Mouse (Mus musculus) urinary bladder, postnatal 4 days (tissue): ENCODE measurements around the gene Ms4a7.
"Not testable (repeated sequence)": the region's sequence is repeated elsewhere in the genome, so short reads cannot be mapped to it uniquely, and the experiment has no call there.

Experiments
- DNase-seq, 2 experiments: peaks; one replicate each; pipeline ENCODE4 v3.0.0; 2021 to 2022; ENCODE audit warnings: low spot score in 2 of 2

Gene Ms4a7

DNA sequence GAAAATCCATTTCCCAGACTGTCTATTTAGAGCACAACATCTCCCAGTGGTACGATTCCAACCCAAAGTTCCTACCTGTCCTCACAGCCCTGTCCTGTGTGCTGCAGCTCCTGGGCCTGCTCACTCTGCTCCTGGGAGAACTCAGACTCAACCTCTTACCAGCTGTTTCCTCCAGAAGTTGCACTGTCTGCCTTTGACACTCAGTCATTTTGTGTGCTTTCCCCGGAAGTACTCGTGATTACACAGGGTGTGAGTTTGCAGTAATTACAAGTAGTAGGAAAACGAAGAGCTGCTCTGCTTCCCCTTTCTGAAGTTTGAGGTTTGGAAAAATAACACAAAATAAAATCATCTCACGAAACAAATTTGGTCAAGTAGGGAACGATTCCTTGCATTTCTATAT, at the start of gene Ms4a7:
Gene Ms4a7, minus strand, starts transcription at position 215 of the 400 bp plus-strand sequence.
- DNase-seq: no peak

DNA sequence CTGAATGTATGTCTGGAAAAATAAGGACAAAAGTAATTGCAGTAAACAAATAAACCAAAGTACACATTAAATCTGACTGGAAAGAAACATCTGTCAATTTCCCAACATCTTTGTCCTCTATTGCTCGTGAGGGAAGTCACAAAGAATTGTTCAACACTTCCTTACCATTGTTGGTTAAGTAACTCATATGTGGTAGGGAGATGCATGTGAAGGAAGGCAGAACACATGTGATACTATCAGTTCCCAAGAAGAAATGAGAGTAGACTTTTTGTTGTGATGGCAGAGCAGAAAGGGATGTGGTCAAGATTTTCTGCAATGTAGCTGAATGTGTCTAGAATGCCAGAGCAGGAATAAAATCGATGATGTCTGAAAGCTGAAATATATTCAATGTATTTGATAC, 40.5 kb upstream of the Ms4a7 start:
- DNase-seq: no peak

DNA sequence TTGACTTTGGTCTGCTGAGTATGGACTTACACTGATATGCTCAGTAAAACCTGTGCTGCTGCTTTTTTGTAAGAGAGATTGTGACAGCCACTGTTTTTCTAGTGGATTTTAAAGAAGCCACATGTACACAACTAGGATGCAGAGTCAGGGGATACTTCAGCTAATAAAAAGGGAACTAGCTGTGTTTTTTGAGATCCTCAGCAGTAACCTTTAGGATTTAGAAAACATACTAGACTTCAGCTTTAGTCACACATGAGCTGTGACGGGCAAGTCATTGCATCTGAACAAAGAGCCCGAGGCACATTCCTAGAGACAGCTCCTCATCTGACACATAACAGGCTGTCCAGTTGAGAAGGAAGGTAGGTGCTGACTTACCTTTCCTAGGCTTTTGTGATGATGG, 39.3 kb upstream of the Ms4a7 start, which contains the start of gene Ms4a4a:
Gene Ms4a4a, plus strand, starts transcription at position 251 of the 400 bp plus-strand sequence.
- no peak for DNase-seq

GRCm38 (mm10) chr19:11371181-11371580, 35.2 kb upstream of the Ms4a7 start:
- DNase-seq: no peak

DNA sequence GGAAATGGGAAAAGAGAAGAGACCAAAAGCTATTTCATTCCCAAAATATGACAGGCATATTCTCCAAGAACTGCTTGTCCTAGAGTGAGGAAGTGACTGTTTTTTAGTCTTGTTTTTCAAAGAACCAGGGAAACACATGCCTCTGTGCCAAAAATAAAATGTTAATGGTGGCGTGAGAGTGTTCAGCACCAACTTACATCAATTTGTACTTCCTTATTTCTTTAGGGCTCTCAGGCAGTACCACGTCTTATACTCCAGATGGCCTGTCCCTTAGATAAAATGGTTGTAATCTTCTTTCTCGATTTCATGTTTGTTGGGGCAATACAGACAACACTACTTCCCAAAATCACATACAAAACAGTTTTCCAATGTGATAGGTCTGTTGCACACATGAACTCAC, 32.4 kb upstream of the Ms4a7 start:
- DNase-seq: no peak

- DNase-seq: no peak
These were observed 26.1 kb upstream of the Ms4a7 start for GRCm38 (mm10) chr19:11362002-11362401.

DNA sequence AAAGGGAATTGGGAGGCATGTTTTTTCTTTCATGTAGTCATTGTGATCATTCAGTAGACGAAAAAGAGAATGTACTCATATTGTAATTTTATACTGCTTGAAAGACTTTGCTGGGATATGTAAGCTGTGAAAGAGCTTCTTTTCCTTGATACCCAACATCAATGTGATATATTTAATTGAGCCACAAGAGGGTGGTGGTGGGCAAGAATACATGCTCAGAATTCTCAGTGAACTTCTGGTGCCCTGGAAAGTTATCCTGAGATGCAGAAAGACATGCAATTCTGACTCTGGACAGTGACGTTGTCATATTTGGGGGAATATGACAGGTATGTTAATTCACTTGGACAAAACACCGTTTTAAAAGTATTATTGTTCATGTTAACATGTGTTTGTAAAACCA, 24.2 kb upstream of the Ms4a7 start:
- no peak for DNase-seq

DNA sequence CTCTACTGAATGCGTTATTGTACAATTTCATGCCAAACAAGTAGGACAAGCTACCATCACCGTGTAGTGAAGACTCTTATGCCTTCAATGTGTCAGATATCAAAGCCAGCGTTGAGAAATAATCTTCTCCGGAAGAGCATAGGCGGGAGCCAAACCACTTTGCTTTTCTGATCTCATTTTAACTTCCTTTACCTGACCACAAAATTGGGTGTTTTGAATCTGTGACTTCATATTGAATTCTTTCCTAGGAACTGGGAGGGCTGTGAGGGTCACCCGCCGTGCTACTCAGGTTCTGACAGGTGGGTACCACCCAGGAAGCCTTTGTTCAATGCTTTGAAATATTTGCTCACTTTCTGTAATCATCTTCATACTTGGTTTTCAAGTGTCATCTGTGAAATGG, 19.8 kb upstream of the Ms4a7 start:
- DNase-seq: no peak

DNA sequence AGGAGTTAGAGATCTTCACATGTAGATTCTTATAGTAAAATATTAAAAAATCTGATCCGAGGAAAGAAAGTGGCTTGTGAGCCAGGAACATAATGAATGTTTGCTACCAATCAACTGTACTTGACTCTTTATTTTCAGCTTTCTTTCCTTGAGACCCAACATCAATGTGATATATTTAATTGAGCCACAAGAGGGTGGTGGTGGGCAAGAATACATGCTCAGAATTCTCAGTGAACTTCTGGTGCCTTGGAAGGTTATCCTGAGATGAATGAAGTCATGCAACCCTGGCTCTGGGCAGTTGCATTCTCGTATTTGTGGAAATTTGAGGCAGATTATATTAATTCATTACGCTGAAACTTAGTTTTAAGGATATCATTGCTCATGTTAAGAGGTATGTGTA, 15.9 kb upstream of the Ms4a7 start:
- no peak for DNase-seq

DNA sequence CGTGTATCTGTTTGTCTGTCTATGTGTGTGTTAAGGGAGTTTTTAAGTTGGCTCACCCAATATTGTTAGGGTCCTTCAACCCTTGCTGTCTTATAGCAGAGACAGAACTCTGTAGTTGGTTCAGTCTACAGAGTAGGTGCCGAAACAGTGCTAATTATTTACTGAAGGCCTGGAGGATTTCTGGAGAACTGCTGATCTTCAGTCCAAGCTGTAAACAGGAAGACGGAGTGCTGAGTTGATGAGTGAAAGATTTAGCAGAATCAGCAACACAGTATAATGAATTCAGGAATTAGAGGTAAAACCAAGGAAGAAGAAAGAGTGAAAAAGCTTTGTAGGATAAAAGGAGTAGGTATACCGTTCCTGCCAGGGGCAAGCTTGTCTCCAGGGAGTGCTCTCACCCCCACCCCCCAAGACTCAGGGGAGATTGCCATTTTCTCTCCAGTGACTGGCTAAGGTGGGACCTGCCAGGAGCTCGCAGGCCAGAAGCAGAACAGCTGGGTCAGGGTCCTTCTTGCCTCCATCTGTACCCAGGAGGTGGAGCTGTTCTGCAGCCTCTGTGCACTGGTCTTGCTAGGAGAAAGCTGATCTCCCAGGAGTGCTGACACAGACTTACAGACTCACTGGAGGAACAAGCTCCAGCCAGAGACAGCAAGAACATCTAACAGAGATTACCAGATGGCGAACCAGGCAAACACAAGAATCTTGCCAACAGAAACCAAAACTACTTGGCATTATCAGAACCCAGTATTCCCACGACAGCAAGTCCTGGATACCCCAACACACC, 13.9 kb upstream of the Ms4a7 start:
- DNase-seq: peak in 1 of 2 experiments; percentile 18

- no peak for DNase-seq
These were observed 8.0 kb upstream of the Ms4a7 start for GRCm38 (mm10) chr19:11343992-11344391.

- no peak for DNase-seq
These were observed 7.2 kb upstream of the Ms4a7 start for GRCm38 (mm10) chr19:11343147-11343546.

GRCm38 (mm10) chr19:11321123-11321522, 14.8 kb downstream of the Ms4a7 start:
- DNase-seq: no peak

GRCm38 (mm10) chr19:11316786-11317185, 19.2 kb downstream of the Ms4a7 start:
- DNase-seq: no peak

DNA sequence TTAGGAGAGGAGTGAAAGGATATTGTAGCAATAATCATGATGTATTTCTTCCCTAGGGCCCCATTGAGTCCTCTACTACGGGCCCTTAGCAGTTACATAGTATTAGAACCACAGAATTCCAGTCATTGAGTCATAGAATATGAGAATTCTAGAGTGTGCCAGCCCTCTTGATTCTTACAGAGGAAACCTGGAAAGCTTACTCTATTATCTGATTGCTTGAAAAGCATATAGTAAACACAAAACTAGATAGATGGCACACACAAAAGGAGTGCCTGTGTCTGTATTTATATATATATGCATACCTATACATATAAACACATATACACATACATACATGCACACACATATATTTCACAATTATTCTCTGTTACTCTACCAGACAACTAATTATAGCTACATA, 21.6 kb downstream of the Ms4a7 start, which contains the start of gene Ms4a14:
Gene Ms4a14, minus strand, starts transcription at position 101 of the 400 bp plus-strand sequence.
- DNase-seq: no peak

GRCm38 (mm10) chr19:11308888-11309287, 27.1 kb downstream of the Ms4a7 start:
- no peak for DNase-seq

DNA sequence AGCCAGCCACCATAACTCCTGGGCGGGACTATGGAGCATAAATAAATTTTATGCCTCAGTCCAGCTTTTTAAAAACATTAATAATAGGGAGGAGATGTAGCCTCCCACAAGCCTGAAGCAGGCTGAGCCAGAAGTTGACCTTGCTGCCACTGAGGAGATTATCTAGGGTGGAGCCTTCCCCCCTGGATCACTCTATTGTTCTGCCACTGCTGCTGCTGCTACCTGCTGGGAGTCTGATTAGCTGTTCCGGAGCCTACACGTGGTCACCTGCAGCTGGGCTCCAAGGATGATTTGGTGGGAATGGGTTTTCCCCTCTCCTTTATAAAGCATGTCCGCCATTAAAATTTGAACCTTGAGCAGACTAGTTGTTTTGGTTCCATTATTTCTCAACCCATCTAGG, 36.4 kb downstream of the Ms4a7 start:
- DNase-seq: not testable (repeated sequence)

- DNase-seq: no peak
These were observed 37.0 kb downstream of the Ms4a7 start for GRCm38 (mm10) chr19:11298939-11299338.

DNA sequence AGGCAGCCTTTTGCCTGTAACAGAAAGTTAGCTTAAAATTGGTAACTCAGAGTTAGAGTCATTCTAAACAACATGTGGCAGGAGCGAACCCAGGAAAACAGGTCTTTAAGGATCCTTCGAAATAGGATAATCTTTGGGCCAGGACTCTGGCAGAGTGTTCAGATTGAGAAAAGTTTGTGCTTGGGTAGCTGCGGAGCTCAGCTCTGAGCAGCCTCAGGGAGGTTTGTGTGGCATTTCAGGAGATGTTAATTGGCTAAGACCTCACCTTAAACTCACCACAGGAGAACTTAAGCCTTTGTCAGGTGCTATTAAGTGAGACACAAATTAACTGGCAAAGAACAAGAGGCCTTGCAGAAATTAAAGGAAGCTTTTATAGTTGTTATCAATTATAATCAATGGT, 42.3 kb downstream of the Ms4a7 start:
- not testable (repeated sequence) for DNase-seq

- no peak for DNase-seq
These were observed 43.0 kb downstream of the Ms4a7 start for GRCm38 (mm10) chr19:11292990-11293389.

DNA sequence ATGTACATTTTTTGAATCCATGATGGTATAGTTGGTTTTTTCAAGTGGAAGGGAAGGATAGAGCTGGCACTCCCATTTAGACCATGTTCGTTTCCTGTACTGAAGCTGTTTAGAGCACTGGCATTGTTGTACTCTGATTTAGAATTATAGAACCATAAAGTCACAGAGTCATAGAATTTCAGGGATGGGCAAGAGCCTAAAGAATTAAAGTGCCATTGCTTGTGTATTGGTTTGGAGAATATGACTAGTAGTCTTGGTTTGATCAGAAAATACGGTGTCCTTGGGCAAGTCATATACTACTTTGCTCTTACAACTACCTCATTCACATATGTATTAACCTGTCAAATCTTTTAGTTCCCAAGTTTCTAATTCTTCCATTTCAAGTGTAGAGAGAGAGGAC, 52.2 kb downstream of the Ms4a7 start, which contains the start of gene Ms4a5:
Gene Ms4a5, minus strand, starts transcription at position 101 of the 400 bp plus-strand sequence.
- DNase-seq: no peak

DNA sequence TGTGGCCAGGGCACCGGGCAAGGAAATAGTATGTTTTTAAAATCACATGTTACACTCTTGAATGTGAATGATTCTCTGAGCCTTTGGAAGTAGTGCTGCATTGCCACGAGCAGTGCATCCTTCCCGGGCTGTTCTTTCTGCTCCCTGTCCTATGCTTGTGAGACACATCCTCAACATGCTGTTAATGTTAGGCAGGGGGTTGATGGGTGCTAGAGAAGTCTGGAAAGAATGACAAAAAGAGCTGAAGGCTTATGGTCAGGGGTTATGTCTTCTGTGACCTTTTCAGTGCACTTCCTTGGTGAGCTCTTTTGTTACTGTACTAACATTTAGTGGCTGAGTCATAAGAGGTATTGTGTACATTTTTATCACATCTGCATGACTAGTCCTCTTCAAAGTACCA, 55.7 kb downstream of the Ms4a7 start:
- DNase-seq: no peak

GRCm38 (mm10) chr19:11276431-11276830, 59.5 kb downstream of the Ms4a7 start:
- DNase-seq: no peak
